Mouse (Mus musculus): ENCODE measurements around the gene Nxn. TPM values are rescaled to one million over a fixed set of nuclear protein-coding genes. Genes with fewer than 3 reads are reported as not detected.

Gene Nxn
- polyA plus RNA-seq, 1 experiment from 2014 or later: 31.5 TPM

GRCm38 (mm10) chr11:76309072-76309471 lies 89.9 kb downstream of the Nxn start:
- Histone ChIP-seq H3K27me3 (ENCODE audit: insufficient read depth, low read length) (no peaks in the 10 kb centered on the region), H3K4me1 (ENCODE audit: insufficient read depth) (peaks cover 22% of the 10 kb centered on the region), H3K27ac (ENCODE audit: low read depth) (peak overlapping the region; percentile 70; the same call in 1 of the 2 replicates), H3K9me3 (ENCODE audit: low read depth, low read length) (no peaks in the 10 kb centered on the region), H3K4me2 (no peak overlapping the region), H3K9ac (no peak overlapping the region), H3K36me3 (ENCODE audit: insufficient read depth) (no peaks in the 10 kb centered on the region), H3K4me3 (ENCODE audit: low read depth, low read length) (no peak overlapping the region)
- ATAC-seq (ENCODE audit: insufficient read depth) (no peak), DNase-seq (no peak)
- 49% methylated on average over 6 of the region's 6 CpGs for WGBS
- TF ChIP-seq CTCF (IDR thresholded peaks at IDR 0.05; ENCODE audit: low read depth): no peak

DNA sequence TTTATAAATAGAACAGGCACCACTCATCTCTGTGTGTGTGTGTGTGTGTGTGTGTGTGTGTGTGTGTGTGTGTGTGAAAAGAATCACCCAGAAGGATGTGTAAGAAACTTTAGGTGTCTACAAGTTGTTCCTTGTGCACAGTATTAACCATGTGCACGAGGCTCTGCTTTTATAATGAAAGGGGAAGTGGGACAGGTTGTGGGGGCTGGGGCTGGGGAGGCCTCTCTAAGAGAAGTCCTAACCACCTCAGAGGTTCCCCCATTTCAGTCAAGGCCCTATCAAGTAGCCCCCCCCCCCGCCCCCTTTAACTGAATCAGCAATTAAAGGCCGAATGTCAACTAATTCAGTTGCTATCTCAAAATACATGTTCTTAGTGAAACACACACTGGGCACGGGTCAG lies 92.2 kb downstream of the Nxn start:
- Histone ChIP-seq H3K27ac (ENCODE audit: low read depth) (no peak overlapping the region), H3K27me3 (ENCODE audit: insufficient read depth, low read length) (no peaks in the 10 kb centered on the region), H3K4me1 (ENCODE audit: insufficient read depth) (peaks cover 22% of the 10 kb centered on the region), H3K36me3 (ENCODE audit: insufficient read depth) (no peaks in the 10 kb centered on the region), H3K4me2 (no peak overlapping the region), H3K4me3 (ENCODE audit: low read depth, low read length) (no peak overlapping the region), H3K9ac (no peak overlapping the region), H3K9me3 (ENCODE audit: low read depth, low read length) (no peaks in the 10 kb centered on the region)
- no peak for DNase-seq
- WGBS: 53% methylated on average over 4 of the region's 4 CpGs
- TF ChIP-seq CTCF (IDR thresholded peaks at IDR 0.05; ENCODE audit: low read depth): no peak
- no peak for ATAC-seq (ENCODE audit: insufficient read depth)

GRCm38 (mm10) chr11:76305571-76305970 lies 93.4 kb downstream of the Nxn start:
- ATAC-seq (ENCODE audit: insufficient read depth) (no peak), DNase-seq (no peak)
- Histone ChIP-seq H3K9me3 (ENCODE audit: low read depth, low read length) (no peaks in the 10 kb centered on the region), H3K4me2 (no peak overlapping the region), H3K36me3 (ENCODE audit: insufficient read depth) (no peaks in the 10 kb centered on the region), H3K4me1 (ENCODE audit: insufficient read depth) (peaks cover 14% of the 10 kb centered on the region), H3K27ac (ENCODE audit: low read depth) (no peak overlapping the region), H3K9ac (no peak overlapping the region), H3K4me3 (ENCODE audit: low read depth, low read length) (no peak overlapping the region), H3K27me3 (ENCODE audit: insufficient read depth, low read length) (no peaks in the 10 kb centered on the region)
- TF ChIP-seq CTCF (IDR thresholded peaks at IDR 0.05; ENCODE audit: low read depth): no peak
- 90% methylated on average over 4 of the region's 4 CpGs for WGBS

DNA sequence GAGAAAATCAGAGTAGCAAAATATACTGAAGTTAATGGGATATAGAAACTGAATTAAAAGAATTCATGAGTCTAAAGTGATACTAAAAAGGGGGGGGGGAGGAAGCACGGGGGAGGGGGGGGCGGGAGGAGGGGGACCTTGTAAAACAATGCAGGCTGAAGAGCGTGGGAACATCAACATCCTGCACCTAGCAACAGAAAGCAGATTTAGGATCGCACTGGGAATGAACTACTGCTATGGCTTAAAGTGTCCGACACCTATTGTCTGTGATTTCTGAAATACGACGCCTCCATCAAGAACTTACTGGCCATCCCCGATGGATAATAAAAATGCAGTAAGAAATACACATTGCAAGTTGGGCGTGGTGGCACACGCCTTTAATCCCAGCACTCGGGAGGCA lies 95.6 kb downstream of the Nxn start:
- Histone ChIP-seq H3K27me3 (ENCODE audit: insufficient read depth, low read length) (no peaks in the 10 kb centered on the region), H3K36me3 (ENCODE audit: insufficient read depth) (no peaks in the 10 kb centered on the region), H3K4me3 (ENCODE audit: low read depth, low read length) (no peak overlapping the region), H3K9me3 (ENCODE audit: low read depth, low read length) (no peaks in the 10 kb centered on the region), H3K4me1 (ENCODE audit: insufficient read depth) (peaks cover 7% of the 10 kb centered on the region), H3K9ac (no peak overlapping the region), H3K27ac (ENCODE audit: low read depth) (no peak overlapping the region), H3K4me2 (no peak overlapping the region)
- WGBS: 70% methylated on average over 11 of the region's 11 CpGs
- DNase-seq (no peak), ATAC-seq (ENCODE audit: insufficient read depth) (no peak)
- TF ChIP-seq CTCF (IDR thresholded peaks at IDR 0.05; ENCODE audit: low read depth): no peak

GRCm38 (mm10) chr11:76300862-76301261 lies 98.1 kb downstream of the Nxn start:
- H3K4me2 ChIP-seq: no peak overlapping the region
- H3K4me3 ChIP-seq (ENCODE audit: low read depth, low read length): no peak overlapping the region
- H3K27ac ChIP-seq (ENCODE audit: low read depth): no peak overlapping the region
- no peak for ATAC-seq (ENCODE audit: insufficient read depth)
- no peaks in the 10 kb centered on the region for H3K9me3 ChIP-seq (ENCODE audit: low read depth, low read length)
- no peaks in the 10 kb centered on the region for H3K27me3 ChIP-seq (ENCODE audit: insufficient read depth, low read length)
- no peak for DNase-seq
- no peaks in the 10 kb centered on the region for H3K36me3 ChIP-seq (ENCODE audit: insufficient read depth)
- H3K9ac ChIP-seq: no peak overlapping the region
- no peak for TF ChIP-seq CTCF (IDR thresholded peaks at IDR 0.05; ENCODE audit: low read depth)
- H3K4me1 ChIP-seq (ENCODE audit: insufficient read depth): peaks cover 7% of the 10 kb centered on the region
- 79% methylated on average over 5 of the region's 5 CpGs for WGBS

- TF ChIP-seq CTCF (IDR thresholded peaks at IDR 0.05; ENCODE audit: low read depth): peak; percentile 22; the same call in 1 of the 2 replicates
- H3K27me3 ChIP-seq (ENCODE audit: insufficient read depth, low read length): no peaks in the 10 kb centered on the region
- H3K9ac ChIP-seq: peak overlapping the region; percentile 2; the same call in 1 of the 2 replicates
- no peaks in the 10 kb centered on the region for H3K36me3 ChIP-seq (ENCODE audit: insufficient read depth)
- peak; percentile 52 for DNase-seq
- H3K27ac ChIP-seq (ENCODE audit: low read depth): no peak overlapping the region
- WGBS: 40% methylated on average over 9 of the region's 9 CpGs
- H3K9me3 ChIP-seq (ENCODE audit: low read depth, low read length): no peaks in the 10 kb centered on the region
- no peak overlapping the region for H3K4me3 ChIP-seq (ENCODE audit: low read depth, low read length)
- peaks cover 18% of the 10 kb centered on the region for H3K4me1 ChIP-seq (ENCODE audit: insufficient read depth)
- no peak overlapping the region for H3K4me2 ChIP-seq
- no peak for ATAC-seq (ENCODE audit: insufficient read depth)
Observed at GRCm38 (mm10) chr11:76298457-76299000, 100.4 kb downstream of the Nxn start.

GRCm38 (mm10) chr11:76297252-76297651 lies 101.7 kb downstream of the Nxn start:
- H3K27me3 ChIP-seq (ENCODE audit: insufficient read depth, low read length): no peaks in the 10 kb centered on the region
- no peak overlapping the region for H3K4me2 ChIP-seq
- no peak for ATAC-seq (ENCODE audit: insufficient read depth)
- 66% methylated on average over 9 of the region's 9 CpGs for WGBS
- no peak overlapping the region for H3K9ac ChIP-seq
- no peaks in the 10 kb centered on the region for H3K9me3 ChIP-seq (ENCODE audit: low read depth, low read length)
- no peak for TF ChIP-seq CTCF (IDR thresholded peaks at IDR 0.05; ENCODE audit: low read depth)
- H3K36me3 ChIP-seq (ENCODE audit: insufficient read depth): no peaks in the 10 kb centered on the region
- no peak overlapping the region for H3K27ac ChIP-seq (ENCODE audit: low read depth)
- DNase-seq: no peak
- H3K4me3 ChIP-seq (ENCODE audit: low read depth, low read length): no peak overlapping the region
- H3K4me1 ChIP-seq (ENCODE audit: insufficient read depth): peaks cover 31% of the 10 kb centered on the region
